ENCODE assay signal across 8 mouse cellular contexts in the genomic region with DNA sequence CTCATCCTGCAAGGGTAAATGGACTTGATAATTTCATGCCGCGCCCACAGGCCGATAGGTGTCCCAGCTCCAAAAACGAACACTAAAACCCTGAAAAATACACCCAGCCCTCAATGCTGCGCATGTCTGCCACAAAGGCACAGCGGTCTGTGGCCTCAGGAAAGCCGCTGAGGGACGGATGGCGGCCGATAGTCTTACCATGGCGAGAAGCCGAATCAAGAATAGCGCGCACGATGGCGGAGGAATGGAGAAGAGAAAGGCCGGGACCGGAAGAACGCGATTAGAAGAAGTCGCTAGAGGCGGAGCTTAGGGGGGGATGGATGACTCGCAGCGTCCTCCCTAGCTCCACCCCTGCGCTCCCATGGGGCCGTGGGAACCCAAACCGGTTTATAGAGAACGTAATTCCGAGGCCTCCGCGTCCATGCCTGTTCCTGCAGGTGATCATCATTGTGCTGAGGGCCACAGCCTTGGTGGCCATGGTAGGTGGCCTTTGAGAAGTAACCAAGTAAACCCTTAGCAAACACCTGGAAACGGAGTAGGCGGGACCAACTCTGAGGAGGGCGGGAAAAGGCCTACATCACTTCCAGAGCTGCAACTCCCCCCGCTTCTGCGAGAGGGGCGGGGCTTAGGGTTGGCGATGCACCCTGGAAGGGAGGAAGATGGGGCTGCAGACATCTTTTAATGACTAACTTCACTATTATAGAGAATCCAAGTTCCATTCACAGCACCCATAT. TPM values are rescaled to one million over a fixed set of nuclear protein-coding genes. Genes with fewer than 3 reads are reported as not detected.
DNase-seq lines count a peak whose midpoint lies in the region; ATAC-seq lines count a peak whose summit lies in the region.

A gene (minus strand): TSS at position 476 of the 734 bp plus-strand sequence.

- peak; percentile 86 for DNase-seq in 3134 (ENCODE audit: extremely low read depth, insufficient read length, low spot score)
- peak; percentile 88 to 91 for DNase-seq in adrenal gland, postnatal 36 days
- DNase-seq in heart, adult 18-20 months: peak; percentile 90 to 93
- peak; percentile 88 to 89 for DNase-seq in kidney, adult 8-10 months
- peak; percentile 77 to 91 for DNase-seq in spleen, postnatal 10 days (ENCODE audit: low spot score in 2 of 2)

- peak within 1 kb of the TSS; percentile 69 for H3K4me2 ChIP-seq in embryonic facial prominence, embryonic 13.5 days
- H3K4me2 ChIP-seq in limb, embryonic 13.5 days (replicated peaks): peak within 1 kb of the TSS; percentile 70
- peak within 1 kb of the TSS; percentile 79 for H3K4me2 ChIP-seq in midbrain, embryonic 16.5 days (ENCODE audit: low read length)

- no peaks in the 10 kb centered on the region for H3K9me3 ChIP-seq in embryonic facial prominence, embryonic 13.5 days
- H3K9me3 ChIP-seq in limb, embryonic 13.5 days: no peaks in the 10 kb centered on the region
- H3K9me3 ChIP-seq in midbrain, embryonic 16.5 days (replicated peaks; ENCODE audit: control insufficient read depth, low read length, poor library complexity, severe bottlenecking): no peaks in the 10 kb centered on the region

- WGBS in embryonic facial prominence, embryonic 13.5 days: 16% methylated on average over 38 of the region's 38 CpGs
- WGBS in limb, embryonic 13.5 days: 13% methylated on average over 38 of the region's 38 CpGs
- 17% methylated on average over 38 of the region's 38 CpGs for WGBS in midbrain, embryonic 16.5 days

- peak within 1 kb of the TSS; percentile 91 for H3K27ac ChIP-seq in embryonic facial prominence, embryonic 13.5 days
- peak within 1 kb of the TSS; percentile 81 for H3K27ac ChIP-seq in limb, embryonic 13.5 days
- peak within 1 kb of the TSS; percentile 91 for H3K27ac ChIP-seq in midbrain, embryonic 16.5 days (ENCODE audit: low read length)

- no peaks in the 10 kb centered on the region for H3K27me3 ChIP-seq in embryonic facial prominence, embryonic 13.5 days
- no peaks in the 10 kb centered on the region for H3K27me3 ChIP-seq in limb, embryonic 13.5 days
- H3K27me3 ChIP-seq in midbrain, embryonic 16.5 days (ENCODE audit: control insufficient read depth, insufficient read depth, low read depth, low read length): no peaks in the 10 kb centered on the region

- peak within 1 kb of the TSS; percentile 58 for H3K4me3 ChIP-seq in embryonic facial prominence, embryonic 13.5 days
- peak within 1 kb of the TSS; percentile 58 for H3K4me3 ChIP-seq in limb, embryonic 13.5 days
- peak within 1 kb of the TSS; percentile 52 for H3K4me3 ChIP-seq in midbrain, embryonic 16.5 days (ENCODE audit: low read depth, low read length)

- H3K9ac ChIP-seq in embryonic facial prominence, embryonic 13.5 days: peak within 1 kb of the TSS; percentile 85
- peak within 1 kb of the TSS; percentile 81 for H3K9ac ChIP-seq in limb, embryonic 13.5 days
- H3K9ac ChIP-seq in midbrain, embryonic 16.5 days (ENCODE audit: low read depth, low read length): peak within 1 kb of the TSS; percentile 66

- peak; percentile 91 for ATAC-seq in embryonic facial prominence, embryonic 13.5 days (ENCODE audit: insufficient number of reproducible peaks, insufficient read depth, low FRiP score, low TSS enrichment, low read depth)
- ATAC-seq in limb, embryonic 13.5 days (ENCODE audit: low FRiP score, low read depth): peak; percentile 91
- peak; percentile 95 for ATAC-seq in midbrain, embryonic 16.5 days

- H3K36me3 ChIP-seq in embryonic facial prominence, embryonic 13.5 days: peaks cover 13% of the 10 kb centered on the region; the same call in 1 of the 2 replicates
- H3K36me3 ChIP-seq in limb, embryonic 13.5 days: peaks cover 22% of the 10 kb centered on the region
- H3K36me3 ChIP-seq in midbrain, embryonic 16.5 days (ENCODE audit: control insufficient read depth, insufficient read depth, low read length): no peaks in the 10 kb centered on the region

- H3K4me1 ChIP-seq in embryonic facial prominence, embryonic 13.5 days: 0 out of 2 replicates have a peak, but pooled peaks cover 6% of the 10 kb centered on the region
- peaks cover 9% of the 10 kb centered on the region for H3K4me1 ChIP-seq in limb, embryonic 13.5 days
- H3K4me1 ChIP-seq in midbrain, embryonic 16.5 days (ENCODE audit: control insufficient read depth, insufficient read depth, low read length): peaks cover 10% of the 10 kb centered on the region

RNA-seq across cellular contexts. Expression of the gene that starts here (rescaled TPM):
- total RNA-seq in adrenal gland, postnatal 36 days (2021): 100 to 1,000 TPM; 634 to 643 TPM
- 601 and 648 TPM in 2 replicates for polyA plus RNA-seq in embryonic facial prominence, embryonic 13.5 days (2015; fragmentation: Nextera tagmentation; extraction: Ambion mirVana)
- total RNA-seq in heart, adult 18-20 months (2021): 100 to 1,000 TPM; 299 to 335 TPM
- 482 and 503 TPM in 2 replicates for polyA plus RNA-seq in limb, embryonic 13.5 days (2015; fragmentation: Nextera tagmentation; extraction: Ambion mirVana)
- polyA plus RNA-seq in midbrain, embryonic 16.5 days (2015; fragmentation: Nextera tagmentation; extraction: Ambion mirVana): 229 and 259 TPM in 2 replicates

Comparison
In these comparisons a context has a peak if more than half of its experiments do, and no peak if none do; other contexts are left out.
1. Peak in every context shown above with its lines: DNase-seq, ATAC-seq, H3K4me3 ChIP-seq and H3K27ac ChIP-seq.